ENCODE assay signal across 16 mouse cellular contexts in genomic region chr4:22018414-22018813, GRCm38 (mm10).
DNase-seq lines count a peak whose midpoint lies in the region; ATAC-seq lines count a peak whose summit lies in the region.
"Had no signal": no experiment of that assay in that cellular context is flagged by ENCODE, and none has a peak within 500 bp of the region (broad histone marks: within the 10 kb centered on the region; RNA-seq: fewer than 3 reads in every experiment).

No protein-coding gene starts in this region.

- ATAC-seq in forebrain, embryonic 13.5 days = peak; percentile 42
- peak; percentile 15; the same call in 1 of the 2 replicates for ATAC-seq in hindbrain, embryonic 16.5 days
- no peak; the same call in none of the 2 replicates for ATAC-seq in midbrain, embryonic 15.5 days (replicated peaks)
- ATAC-seq in kidney, embryonic 14.5 days (ENCODE audit: low FRiP score, low TSS enrichment) = no peak
- ATAC-seq: intestine, embryonic 16.5 days had no signal

- WGBS in forebrain, embryonic 13.5 days = 48% methylated on average over 5 of the region's 5 CpGs
- WGBS in forebrain, embryonic 10.5 days = 64% methylated on average over 5 of the region's 5 CpGs
- WGBS in hindbrain, embryonic 16.5 days = 36% methylated on average over 5 of the region's 5 CpGs
- WGBS in midbrain, embryonic 15.5 days = 33% methylated on average over 5 of the region's 5 CpGs
- 52% methylated on average over 5 of the region's 5 CpGs for WGBS in kidney, embryonic 14.5 days

- H3K36me3 ChIP-seq in forebrain, embryonic 13.5 days (ENCODE audit: poor library complexity, severe bottlenecking) = no peaks in the 10 kb centered on the region
- H3K36me3 ChIP-seq in forebrain, embryonic 10.5 days (replicated peaks) = no peaks in the 10 kb centered on the region
- H3K36me3 ChIP-seq in hindbrain, embryonic 16.5 days (ENCODE audit: control insufficient read depth, insufficient read depth, low read length) = no peaks in the 10 kb centered on the region
- H3K36me3 ChIP-seq in midbrain, embryonic 15.5 days (replicated peaks) = no peaks in the 10 kb centered on the region
- no peaks in the 10 kb centered on the region for H3K36me3 ChIP-seq in kidney, embryonic 14.5 days (ENCODE audit: control insufficient read depth, insufficient read depth, low read length)
- H3K36me3 ChIP-seq: heart, embryonic 13.5 days; limb, embryonic 10.5 days had no signal

- H3K4me3 ChIP-seq in forebrain, embryonic 13.5 days = no peak overlapping the region
- no peak overlapping the region for H3K4me3 ChIP-seq in forebrain, embryonic 10.5 days
- no peak overlapping the region for H3K4me3 ChIP-seq in hindbrain, embryonic 16.5 days (ENCODE audit: low read length)
- no peak overlapping the region for H3K4me3 ChIP-seq in midbrain, embryonic 15.5 days
- H3K4me3 ChIP-seq in kidney, embryonic 14.5 days (ENCODE audit: low read length) = no peak overlapping the region
- H3K4me3 ChIP-seq: heart, embryonic 13.5 days; layer of hippocampus, adult 2 months; limb, embryonic 10.5 days had no signal

- no peaks in the 10 kb centered on the region for H3K9me3 ChIP-seq in forebrain, embryonic 13.5 days (replicated peaks)
- H3K9me3 ChIP-seq in forebrain, embryonic 10.5 days = no peaks in the 10 kb centered on the region
- H3K9me3 ChIP-seq in hindbrain, embryonic 16.5 days (ENCODE audit: control insufficient read depth, low read length) = no peaks in the 10 kb centered on the region
- no peaks in the 10 kb centered on the region for H3K9me3 ChIP-seq in midbrain, embryonic 15.5 days
- H3K9me3 ChIP-seq in kidney, embryonic 14.5 days (ENCODE audit: control insufficient read depth, low read length) = no peaks in the 10 kb centered on the region
- H3K9me3 ChIP-seq: heart, embryonic 13.5 days; limb, embryonic 10.5 days had no signal

- no peak overlapping the region for H3K27ac ChIP-seq in forebrain, embryonic 13.5 days
- no peak overlapping the region for H3K27ac ChIP-seq in forebrain, embryonic 10.5 days
- H3K27ac ChIP-seq in hindbrain, embryonic 16.5 days (ENCODE audit: low read depth, low read length) = no peak overlapping the region
- peak overlapping the region; percentile 58; the same call in 1 of the 2 replicates for H3K27ac ChIP-seq in midbrain, embryonic 15.5 days
- no peak overlapping the region for H3K27ac ChIP-seq in kidney, embryonic 14.5 days (ENCODE audit: low read depth, low read length)
- H3K27ac ChIP-seq: heart, embryonic 13.5 days; kidney, postnatal 0 days; layer of hippocampus, adult 2 months; limb, embryonic 10.5 days; macrophage had no signal

- no peak overlapping the region for H3K4me2 ChIP-seq in forebrain, embryonic 13.5 days
- H3K4me2 ChIP-seq in hindbrain, embryonic 16.5 days (ENCODE audit: low read length) = peak overlapping the region; percentile 40
- H3K4me2 ChIP-seq in midbrain, embryonic 15.5 days = peak overlapping the region; percentile 30; the same call in 1 of the 2 replicates
- H3K4me2 ChIP-seq in kidney, embryonic 14.5 days (replicated peaks; ENCODE audit: low read depth, low read length) = no peak overlapping the region
- H3K4me2 ChIP-seq: liver, embryonic 11.5 days; lung, embryonic 14.5 days had no signal

- H3K9ac ChIP-seq in forebrain, embryonic 13.5 days = no peak overlapping the region
- H3K9ac ChIP-seq in hindbrain, embryonic 16.5 days (ENCODE audit: low read depth, low read length) = 0 out of 2 replicates have a peak overlapping the region, but pooled peaks have one; percentile 23
- no peak overlapping the region for H3K9ac ChIP-seq in midbrain, embryonic 15.5 days
- H3K9ac ChIP-seq in kidney, embryonic 14.5 days (ENCODE audit: low read depth, low read length) = no peak overlapping the region
- H3K9ac ChIP-seq: heart, embryonic 13.5 days; lung, embryonic 14.5 days had no signal

- 0 out of 2 replicates have a peak, but pooled peaks cover 5% of the 10 kb centered on the region for H3K4me1 ChIP-seq in forebrain, embryonic 13.5 days
- H3K4me1 ChIP-seq in forebrain, embryonic 10.5 days = peaks cover 7% of the 10 kb centered on the region
- peaks cover 3% of the 10 kb centered on the region for H3K4me1 ChIP-seq in hindbrain, embryonic 16.5 days (ENCODE audit: control insufficient read depth, insufficient read depth, low read depth, low read length)
- H3K4me1 ChIP-seq in midbrain, embryonic 15.5 days = peaks cover 4% of the 10 kb centered on the region
- no peaks in the 10 kb centered on the region for H3K4me1 ChIP-seq in kidney, embryonic 14.5 days (ENCODE audit: control insufficient read depth, insufficient read depth, low read length)
- H3K4me1 ChIP-seq: heart, embryonic 13.5 days; limb, embryonic 10.5 days had no signal

- no peaks in the 10 kb centered on the region for H3K27me3 ChIP-seq in forebrain, embryonic 13.5 days
- no peaks in the 10 kb centered on the region for H3K27me3 ChIP-seq in forebrain, embryonic 10.5 days (ENCODE audit: poor library complexity, severe bottlenecking)
- H3K27me3 ChIP-seq in hindbrain, embryonic 16.5 days (replicated peaks; ENCODE audit: control insufficient read depth, insufficient read depth, low read length) = no peaks in the 10 kb centered on the region
- no peaks in the 10 kb centered on the region for H3K27me3 ChIP-seq in midbrain, embryonic 15.5 days (replicated peaks)
- H3K27me3 ChIP-seq in kidney, embryonic 14.5 days (ENCODE audit: control insufficient read depth, insufficient read depth, low read length) = no peaks in the 10 kb centered on the region

- no peak for DNase-seq in forebrain, embryonic 10.5 days (ENCODE audit: extremely low spot score, low spot score)
- DNase-seq in cerebellum, adult 9-11 months = no peak
- DNase-seq in left cerebral cortex, adult 8-10 months (ENCODE audit: low spot score in 2 of 2) = no peak
- no peak for DNase-seq in adipocyte (ENCODE audit: low spot score)

Comparison
In these comparisons a context has a peak if more than half of its experiments do, and no peak if none do; other contexts are left out.
1. ATAC-seq: peak in forebrain, embryonic 13.5 days (single experiment) and hindbrain, embryonic 16.5 days (single experiment); none in midbrain, embryonic 15.5 days (single experiment) and kidney, embryonic 14.5 days (single experiment).
2. H3K4me2 ChIP-seq: peak in hindbrain, embryonic 16.5 days (single experiment) and midbrain, embryonic 15.5 days (single experiment); none in forebrain, embryonic 13.5 days (single experiment) and kidney, embryonic 14.5 days (single experiment).